32 mouse cellular contexts compared by ENCODE assay signal in genomic region chr10:4323885-4324284, GRCm38 (mm10).
"Had no signal": no experiment of that assay in that cellular context is flagged by ENCODE, and none has a peak within 500 bp of the region (broad histone marks: within the 10 kb centered on the region; RNA-seq: fewer than 3 reads in every experiment).

No protein-coding gene starts in this region.

- H3K4me1 ChIP-seq: limb, embryonic 10.5 days; liver, embryonic 12.5 days; liver, embryonic 13.5 days; liver, embryonic 15.5 days; megakaryocyte, embryonic 14.5 days; midbrain, embryonic 12.5 days; neural tube, embryonic 12.5 days had no signal

- H3K27me3 ChIP-seq: limb, embryonic 12.5 days; limb, embryonic 13.5 days; limb, embryonic 15.5 days; liver, embryonic 12.5 days; liver, embryonic 13.5 days; liver, embryonic 15.5 days; lung, embryonic 15.5 days; megakaryocyte, embryonic 14.5 days; midbrain, embryonic 12.5 days; midbrain, embryonic 13.5 days; midbrain, embryonic 15.5 days; neural tube, embryonic 12.5 days had no signal

- H3K4me3 ChIP-seq: left cerebral cortex, adult 2 months; limb, embryonic 10.5 days; limb, embryonic 12.5 days; limb, embryonic 13.5 days; limb, embryonic 15.5 days; liver, embryonic 12.5 days; liver, embryonic 13.5 days; liver, embryonic 15.5 days; lung, embryonic 15.5 days; megakaryocyte, embryonic 14.5 days; midbrain, embryonic 10.5 days; midbrain, embryonic 12.5 days; midbrain, embryonic 13.5 days; midbrain, embryonic 15.5 days; myocyte; neural tube, embryonic 12.5 days had no signal

- H3K9me3 ChIP-seq: limb, embryonic 10.5 days; limb, embryonic 12.5 days; limb, embryonic 13.5 days; limb, embryonic 15.5 days; liver, embryonic 12.5 days; liver, embryonic 13.5 days; liver, embryonic 15.5 days; lung, embryonic 15.5 days; midbrain, embryonic 10.5 days; midbrain, embryonic 12.5 days; midbrain, embryonic 13.5 days; midbrain, embryonic 15.5 days had no signal

- ATAC-seq: liver, embryonic 12.5 days; liver, postnatal 0 days; lung, postnatal 0 days; midbrain, embryonic 13.5 days; midbrain, embryonic 15.5 days; midbrain, embryonic 16.5 days had no signal

- H3K9ac ChIP-seq: limb, embryonic 12.5 days; limb, embryonic 13.5 days; limb, embryonic 15.5 days; liver, embryonic 12.5 days; liver, embryonic 13.5 days; liver, embryonic 14.5 days; liver, embryonic 15.5 days; liver, postnatal 0 days; lung, embryonic 14.5 days; lung, embryonic 15.5 days; midbrain, embryonic 12.5 days; midbrain, embryonic 13.5 days; midbrain, embryonic 15.5 days; neural tube, embryonic 12.5 days had no signal

- H3K36me3 ChIP-seq: limb, embryonic 10.5 days; limb, embryonic 12.5 days; limb, embryonic 13.5 days; limb, embryonic 15.5 days; liver, embryonic 12.5 days; liver, embryonic 13.5 days; liver, embryonic 15.5 days; lung, embryonic 15.5 days; midbrain, embryonic 10.5 days; midbrain, embryonic 12.5 days; midbrain, embryonic 13.5 days; midbrain, embryonic 15.5 days; neural tube, embryonic 12.5 days had no signal

- H3K4me2 ChIP-seq: limb, embryonic 12.5 days; limb, embryonic 13.5 days; limb, embryonic 15.5 days; liver, embryonic 11.5 days; liver, embryonic 12.5 days; liver, embryonic 13.5 days; liver, embryonic 15.5 days; lung, embryonic 14.5 days; lung, embryonic 15.5 days; midbrain, embryonic 11.5 days; midbrain, embryonic 12.5 days; midbrain, embryonic 13.5 days; midbrain, embryonic 15.5 days; neural tube, embryonic 12.5 days had no signal

- H3K27ac ChIP-seq: left cerebral cortex, adult 2 months; limb, embryonic 10.5 days; limb, embryonic 12.5 days; limb, embryonic 13.5 days; limb, embryonic 15.5 days; liver, embryonic 12.5 days; liver, embryonic 13.5 days; liver, embryonic 14.5 days; liver, embryonic 15.5 days; macrophage; midbrain, embryonic 10.5 days; midbrain, embryonic 12.5 days; midbrain, embryonic 13.5 days; midbrain, embryonic 15.5 days; neural tube, embryonic 12.5 days had no signal

- DNase-seq: left cerebral cortex, postnatal 4 days; liver, embryonic 13.5 days; liver, postnatal 0 days; lung, adult 18-20 months; lung, adult 2 months; lung, embryonic 14.5 days; lung, postnatal 10 days; lung, postnatal 14 days; lung, postnatal 36 days; lung, postnatal 4 days; midbrain, embryonic 14.5 days had no signal
